Mouse (Mus musculus) CD4-positive helper T cell, adult 2 months (primary cell): ENCODE results near the gene Pard3.
A peak's percentile ranks its signal among the peaks of the same experiment; 100 is the strongest.

Source experiments
- DNase-seq: peaks from one replicate; pipeline ENCODE4 v3.0.0-alpha.2; 2012; ENCODE audit warnings: low read depth, missing footprints, low spot score

Gene Pard3

GRCm38 (mm10) chr8:127495226-127495780, 431.6 kb downstream of the Pard3 start:
- peak; percentile 30 for DNase-seq

GRCm38 (mm10) chr8:127498997-127499719, 435.5 kb downstream of the Pard3 start:
- DNase-seq, result no peak

GRCm38 (mm10) chr8:127499720-127500114, 436.0 kb downstream of the Pard3 start:
- peak; percentile 18 for DNase-seq

- peak; percentile 68 for DNase-seq
These were observed 436.5 kb downstream of the Pard3 start for GRCm38 (mm10) chr8:127500206-127500605.

GRCm38 (mm10) chr8:127501756-127502155, 438.1 kb downstream of the Pard3 start:
- DNase-seq, result peak; percentile 41

- DNase-seq, result no peak
These were observed 441.6 kb downstream of the Pard3 start for GRCm38 (mm10) chr8:127505286-127505685.

- DNase-seq, result no peak
These were observed 442.6 kb downstream of the Pard3 start for GRCm38 (mm10) chr8:127506336-127506735.

GRCm38 (mm10) chr8:127511341-127511740, 447.6 kb downstream of the Pard3 start:
- DNase-seq, result no peak

GRCm38 (mm10) chr8:127512001-127512573, 448.4 kb downstream of the Pard3 start:
- no peak for DNase-seq

- no peak for DNase-seq
These were observed 448.9 kb downstream of the Pard3 start for GRCm38 (mm10) chr8:127512580-127512979.

GRCm38 (mm10) chr8:127514810-127515735, 451.4 kb downstream of the Pard3 start:
- DNase-seq, result peak; percentile 8

- peak; percentile 53 for DNase-seq
These were observed 452.4 kb downstream of the Pard3 start for GRCm38 (mm10) chr8:127516043-127516442.

GRCm38 (mm10) chr8:127525673-127526072, 462.0 kb downstream of the Pard3 start:
- DNase-seq, result no peak

GRCm38 (mm10) chr8:127528315-127528714, 464.6 kb downstream of the Pard3 start:
- no peak for DNase-seq

- no peak for DNase-seq
These were observed 466.1 kb downstream of the Pard3 start for GRCm38 (mm10) chr8:127529746-127530145.

GRCm38 (mm10) chr8:127531866-127532265, 468.2 kb downstream of the Pard3 start:
- DNase-seq, result no peak

- no peak for DNase-seq
These were observed 471.1 kb downstream of the Pard3 start for GRCm38 (mm10) chr8:127534789-127535188.

- DNase-seq, result no peak
These were observed 471.6 kb downstream of the Pard3 start for GRCm38 (mm10) chr8:127535192-127535845.

GRCm38 (mm10) chr8:127535846-127536220, 472.1 kb downstream of the Pard3 start:
- no peak for DNase-seq

- no peak for DNase-seq
These were observed 476.1 kb downstream of the Pard3 start for GRCm38 (mm10) chr8:127539803-127540202.

- no peak for DNase-seq
These were observed 476.6 kb downstream of the Pard3 start for GRCm38 (mm10) chr8:127540273-127540672.
